Mouse (Mus musculus): Measurements from ENCODE around the gene Reg3g.
"Not testable (repeated sequence)": the region's sequence is repeated elsewhere in the genome, so short reads cannot be mapped to it uniquely, and the experiment has no call there.

Reg3g gene

GRCm38 (mm10) chr6:78468772-78469171, at the start of gene Reg3g:
Gene Reg3g, minus strand, starts transcription at chr6:78468872.
- ATAC-seq (ENCODE audit: low TSS enrichment): no peak

- peak; percentile 69; the same call in 1 of the 2 replicates for ATAC-seq (ENCODE audit: low TSS enrichment)
Observed at GRCm38 (mm10) chr6:78515777-78516446, 47.2 kb upstream of the Reg3g start.

GRCm38 (mm10) chr6:78512833-78513232, 44.2 kb upstream of the Reg3g start:
- ATAC-seq (ENCODE audit: low TSS enrichment): peak; percentile 95

- ATAC-seq (ENCODE audit: low TSS enrichment): no peak
Observed at GRCm38 (mm10) chr6:78510173-78510900, 41.7 kb upstream of the Reg3g start.

- no peak for ATAC-seq (ENCODE audit: low TSS enrichment)
Observed at GRCm38 (mm10) chr6:78505745-78506144, 37.1 kb upstream of the Reg3g start.

- ATAC-seq (ENCODE audit: low TSS enrichment): no peak
Observed at GRCm38 (mm10) chr6:78494633-78495032, 26.0 kb upstream of the Reg3g start.

- ATAC-seq (ENCODE audit: low TSS enrichment): no peak
Observed at GRCm38 (mm10) chr6:78469287-78469686, 615 bp upstream of the Reg3g start.

GRCm38 (mm10) chr6:78463266-78463665, 5.4 kb downstream of the Reg3g start:
- ATAC-seq (ENCODE audit: low TSS enrichment): no peak

- ATAC-seq (ENCODE audit: low TSS enrichment): no peak
Observed at GRCm38 (mm10) chr6:78462360-78462759, 6.3 kb downstream of the Reg3g start.

- peak; percentile 100 for ATAC-seq (ENCODE audit: low TSS enrichment)
Observed at GRCm38 (mm10) chr6:78460191-78460825, 8.4 kb downstream of the Reg3g start.

- no peak for ATAC-seq (ENCODE audit: low TSS enrichment)
Observed at GRCm38 (mm10) chr6:78452804-78453203, 15.9 kb downstream of the Reg3g start.

- ATAC-seq (ENCODE audit: low TSS enrichment): no peak
Observed at GRCm38 (mm10) chr6:78448409-78448808, 20.3 kb downstream of the Reg3g start.

GRCm38 (mm10) chr6:78447202-78447601, 21.5 kb downstream of the Reg3g start:
- no peak for ATAC-seq (ENCODE audit: low TSS enrichment)

- ATAC-seq (ENCODE audit: low TSS enrichment): no peak
Observed at GRCm38 (mm10) chr6:78425497-78425896, 43.2 kb downstream of the Reg3g start.

- ATAC-seq (ENCODE audit: low TSS enrichment): not testable (repeated sequence)
Observed at GRCm38 (mm10) chr6:78422411-78422810, 46.3 kb downstream of the Reg3g start, which contains the start of gene Reg1. Gene Reg1, plus strand, starts transcription at chr6:78422711.
